Mouse (Mus musculus): ENCODE results near the gene Tagln3. TPM values are rescaled to one million over a fixed set of nuclear protein-coding genes. Genes with fewer than 3 reads are reported as not detected.

Tagln3 gene
- polyA plus RNA-seq, 2 experiments = 0.39 TPM; not detected in 1

GRCm38 (mm10) chr16:45720022-45720630 lies 4.3 kb downstream of the Tagln3 start:
- no peak for ATAC-seq (ENCODE audit: insufficient read depth)
- no peak overlapping the region for H3K27ac ChIP-seq
- no peaks in the 10 kb centered on the region for H3K36me3 ChIP-seq (replicated peaks; ENCODE audit: control insufficient read depth, insufficient read depth, low read depth)
- H3K4me2 ChIP-seq (ENCODE audit: low read depth) = no peak overlapping the region
- peaks cover 13% of the 10 kb centered on the region for H3K27me3 ChIP-seq (ENCODE audit: control insufficient read depth, insufficient read depth, low read length)
- no peak for TF ChIP-seq EP300 (IDR thresholded peaks at IDR 0.05; ENCODE audit: low read depth)
- no peak for TF ChIP-seq CTCF (IDR thresholded peaks at IDR 0.05; ENCODE audit: low read depth)
- DNase-seq (ENCODE audit: low read depth in 3 of 3, low spot score in 3 of 3) = no peak
- H3K9me3 ChIP-seq (ENCODE audit: control insufficient read depth, low read length) = no peaks in the 10 kb centered on the region
- no peak overlapping the region for H3K9ac ChIP-seq (replicated peaks)
- no peaks in the 10 kb centered on the region for H3K4me1 ChIP-seq (replicated peaks; ENCODE audit: control insufficient read depth in 2 of 2, insufficient read depth in 2 of 2, low read length in 1 of 2)
- WGBS (ENCODE audit: insufficient replicate concordance) = 68% methylated on average over 10 of the region's 10 CpGs
- H3K4me3 ChIP-seq (ENCODE audit: insufficient read depth in 1 of 2, low read depth in 2 of 2, low read length in 2 of 2) = no peak overlapping the region

- H3K36me3 ChIP-seq (replicated peaks; ENCODE audit: control insufficient read depth, insufficient read depth, low read depth) = no peaks in the 10 kb centered on the region
- no peak for TF ChIP-seq EP300 (IDR thresholded peaks at IDR 0.05; ENCODE audit: low read depth)
- no peak for TF ChIP-seq CTCF (IDR thresholded peaks at IDR 0.05; ENCODE audit: low read depth)
- H3K4me3 ChIP-seq (ENCODE audit: insufficient read depth in 1 of 2, low read depth in 2 of 2, low read length in 2 of 2) = no peak overlapping the region
- no peaks in the 10 kb centered on the region for H3K27me3 ChIP-seq (ENCODE audit: control insufficient read depth, insufficient read depth, low read length)
- DNase-seq (ENCODE audit: low read depth in 3 of 3, low spot score in 3 of 3) (no peak), ATAC-seq (ENCODE audit: insufficient read depth) (no peak)
- H3K27ac ChIP-seq = no peak overlapping the region
- no peaks in the 10 kb centered on the region for H3K4me1 ChIP-seq (replicated peaks; ENCODE audit: control insufficient read depth in 2 of 2, insufficient read depth in 2 of 2, low read length in 1 of 2)
- 70% methylated on average over 4 of the region's 4 CpGs for WGBS (ENCODE audit: insufficient replicate concordance)
- H3K4me2 ChIP-seq (ENCODE audit: low read depth) = no peak overlapping the region
- no peaks in the 10 kb centered on the region for H3K9me3 ChIP-seq (ENCODE audit: control insufficient read depth, low read length)
- H3K9ac ChIP-seq (replicated peaks) = no peak overlapping the region
These were observed 6.1 kb downstream of the Tagln3 start for GRCm38 (mm10) chr16:45718296-45718695.

GRCm38 (mm10) chr16:45714489-45715150 lies 9.8 kb downstream of the Tagln3 start:
- H3K9ac ChIP-seq (replicated peaks) = no peak overlapping the region
- DNase-seq (ENCODE audit: low read depth in 3 of 3, low spot score in 3 of 3) (no peak), ATAC-seq (ENCODE audit: insufficient read depth) (no peak)
- H3K36me3 ChIP-seq (replicated peaks; ENCODE audit: control insufficient read depth, insufficient read depth, low read depth) = no peaks in the 10 kb centered on the region
- H3K27me3 ChIP-seq (ENCODE audit: control insufficient read depth, insufficient read depth, low read length) = no peaks in the 10 kb centered on the region
- no peaks in the 10 kb centered on the region for H3K9me3 ChIP-seq (ENCODE audit: control insufficient read depth, low read length)
- H3K4me2 ChIP-seq (ENCODE audit: low read depth) = no peak overlapping the region
- WGBS (ENCODE audit: insufficient replicate concordance) = 52% methylated on average over 5 of the region's 5 CpGs
- no peaks in the 10 kb centered on the region for H3K4me1 ChIP-seq (replicated peaks; ENCODE audit: control insufficient read depth in 2 of 2, insufficient read depth in 2 of 2, low read length in 1 of 2)
- no peak overlapping the region for H3K4me3 ChIP-seq (ENCODE audit: insufficient read depth in 1 of 2, low read depth in 2 of 2, low read length in 2 of 2)
- no peak for TF ChIP-seq CTCF (IDR thresholded peaks at IDR 0.05; ENCODE audit: low read depth)
- TF ChIP-seq EP300 (IDR thresholded peaks at IDR 0.05; ENCODE audit: low read depth) = no peak
- H3K27ac ChIP-seq = no peak overlapping the region

- ATAC-seq (ENCODE audit: insufficient read depth) = no peak
- no peak overlapping the region for H3K9ac ChIP-seq (replicated peaks)
- H3K4me1 ChIP-seq (replicated peaks; ENCODE audit: control insufficient read depth in 2 of 2, insufficient read depth in 2 of 2, low read length in 1 of 2) = no peaks in the 10 kb centered on the region
- TF ChIP-seq CTCF (IDR thresholded peaks at IDR 0.05; ENCODE audit: low read depth) (no peak), EP300 (IDR thresholded peaks at IDR 0.05; ENCODE audit: low read depth) (no peak)
- 48% methylated on average over 1 of the region's 1 CpGs for WGBS (ENCODE audit: insufficient replicate concordance)
- no peak overlapping the region for H3K27ac ChIP-seq
- no peak overlapping the region for H3K4me2 ChIP-seq (ENCODE audit: low read depth)
- no peak for DNase-seq (ENCODE audit: low read depth in 3 of 3, low spot score in 3 of 3)
- H3K27me3 ChIP-seq (ENCODE audit: control insufficient read depth, insufficient read depth, low read length) = no peaks in the 10 kb centered on the region
- no peak overlapping the region for H3K4me3 ChIP-seq (ENCODE audit: insufficient read depth in 1 of 2, low read depth in 2 of 2, low read length in 2 of 2)
- H3K9me3 ChIP-seq (ENCODE audit: control insufficient read depth, low read length) = no peaks in the 10 kb centered on the region
- no peaks in the 10 kb centered on the region for H3K36me3 ChIP-seq (replicated peaks; ENCODE audit: control insufficient read depth, insufficient read depth, low read depth)
These were observed 10.5 kb downstream of the Tagln3 start for GRCm38 (mm10) chr16:45713878-45714277.

- Histone ChIP-seq H3K36me3 (replicated peaks; ENCODE audit: control insufficient read depth, insufficient read depth, low read depth) (no peaks in the 10 kb centered on the region), H3K9me3 (ENCODE audit: control insufficient read depth, low read length) (no peaks in the 10 kb centered on the region), H3K27me3 (ENCODE audit: control insufficient read depth, insufficient read depth, low read length) (no peaks in the 10 kb centered on the region), H3K4me2 (ENCODE audit: low read depth) (no peak overlapping the region), H3K4me3 (ENCODE audit: insufficient read depth in 1 of 2, low read depth in 2 of 2, low read length in 2 of 2) (no peak overlapping the region), H3K27ac (no peak overlapping the region), H3K4me1 (replicated peaks; ENCODE audit: control insufficient read depth in 2 of 2, insufficient read depth in 2 of 2, low read length in 1 of 2) (no peaks in the 10 kb centered on the region), H3K9ac (replicated peaks) (no peak overlapping the region)
- DNase-seq (ENCODE audit: low read depth in 3 of 3, low spot score in 3 of 3) = no peak
- no peak for ATAC-seq (ENCODE audit: insufficient read depth)
- 74% methylated on average over 5 of the region's 5 CpGs for WGBS (ENCODE audit: insufficient replicate concordance)
- TF ChIP-seq CTCF (IDR thresholded peaks at IDR 0.05; ENCODE audit: low read depth) (no peak), EP300 (IDR thresholded peaks at IDR 0.05; ENCODE audit: low read depth) (no peak)
These were observed 11.1 kb downstream of the Tagln3 start for GRCm38 (mm10) chr16:45713261-45713660.
